Mouse (Mus musculus): Measurements from ENCODE around the gene Arpc4.

The Arpc4 gene

DNA sequence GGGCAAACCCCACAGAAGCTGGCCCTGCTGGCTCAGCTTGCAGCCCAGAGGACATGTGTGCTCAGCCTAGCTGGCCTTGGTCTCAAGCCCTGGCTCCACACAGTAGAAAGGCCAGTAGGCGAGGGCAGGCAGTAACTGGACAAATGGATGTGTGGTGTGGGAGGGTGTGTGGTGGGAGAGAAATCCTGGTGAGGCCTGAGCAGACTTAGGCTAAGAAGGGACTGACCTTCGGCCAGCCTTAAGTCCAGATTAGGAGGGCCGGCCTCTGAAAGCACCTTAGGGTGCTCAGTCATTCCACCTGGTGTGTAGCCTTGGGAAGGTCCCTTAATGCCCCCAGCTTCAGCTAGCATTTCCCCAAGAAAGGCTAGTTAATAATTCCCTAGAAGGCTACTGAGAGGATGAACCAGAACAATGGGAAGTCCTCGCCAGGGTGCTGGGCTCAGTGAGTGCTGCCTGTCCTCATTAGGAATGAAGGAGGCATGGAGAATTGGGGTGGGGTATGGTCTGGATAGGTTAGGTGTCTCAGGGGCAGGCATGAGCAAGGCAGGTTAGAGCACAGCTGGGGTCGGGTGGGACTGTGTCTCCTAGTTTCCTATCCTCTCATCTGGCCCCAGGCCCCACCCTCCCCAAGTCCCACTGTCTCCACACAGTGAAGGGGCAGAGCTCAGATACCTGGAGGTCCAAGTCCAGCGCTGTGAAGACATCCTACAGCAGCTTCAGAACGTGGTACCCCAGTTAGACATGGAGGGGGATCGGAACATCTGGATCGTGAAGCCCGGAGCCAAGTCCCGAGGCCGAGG lies 26.9 kb downstream of the Arpc4 start:
- DNase-seq (ENCODE audit: low spot score in 2 of 2): no peak

DNA sequence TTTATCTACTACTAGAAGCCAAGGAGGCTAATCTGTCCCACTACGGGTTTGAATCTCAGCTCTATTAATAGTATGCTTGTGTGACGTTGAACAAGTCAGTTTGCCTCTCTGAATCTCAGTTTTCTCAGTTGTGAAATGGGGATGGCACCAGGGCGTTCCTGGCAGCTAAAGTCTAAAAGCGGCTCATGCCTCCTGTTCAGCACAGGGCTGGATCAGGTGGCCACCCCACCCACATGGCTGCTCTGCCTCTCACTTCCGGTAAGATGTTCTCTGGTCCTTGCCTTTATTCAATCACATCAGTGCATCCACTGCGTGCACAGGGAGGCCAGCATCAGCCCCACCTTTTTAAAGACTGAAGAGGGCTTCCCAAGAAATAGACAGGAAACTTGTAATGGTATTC lies 27.6 kb downstream of the Arpc4 start:
- no peak for DNase-seq (ENCODE audit: low spot score in 2 of 2)

DNA sequence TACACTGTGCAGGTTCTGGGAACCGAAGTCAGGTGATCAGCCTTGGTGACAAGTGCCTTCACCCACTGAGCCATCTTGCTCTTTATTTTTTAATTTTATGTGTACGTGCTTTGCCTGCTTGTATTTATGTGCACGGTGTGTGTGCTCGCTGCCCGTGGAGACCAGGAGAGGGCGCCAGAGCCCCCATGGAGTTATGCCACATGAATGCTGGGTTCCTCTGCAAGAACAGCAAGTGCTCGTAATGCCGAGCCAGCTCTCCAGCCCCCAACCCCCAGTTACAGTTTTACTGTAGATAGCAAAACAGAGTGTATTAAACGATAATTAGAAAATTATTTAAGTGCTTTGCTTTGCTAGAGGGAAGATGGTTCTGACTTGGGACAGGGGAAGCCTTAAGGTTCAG lies 28.8 kb downstream of the Arpc4 start:
- DNase-seq (ENCODE audit: low spot score in 2 of 2): no peak

DNA sequence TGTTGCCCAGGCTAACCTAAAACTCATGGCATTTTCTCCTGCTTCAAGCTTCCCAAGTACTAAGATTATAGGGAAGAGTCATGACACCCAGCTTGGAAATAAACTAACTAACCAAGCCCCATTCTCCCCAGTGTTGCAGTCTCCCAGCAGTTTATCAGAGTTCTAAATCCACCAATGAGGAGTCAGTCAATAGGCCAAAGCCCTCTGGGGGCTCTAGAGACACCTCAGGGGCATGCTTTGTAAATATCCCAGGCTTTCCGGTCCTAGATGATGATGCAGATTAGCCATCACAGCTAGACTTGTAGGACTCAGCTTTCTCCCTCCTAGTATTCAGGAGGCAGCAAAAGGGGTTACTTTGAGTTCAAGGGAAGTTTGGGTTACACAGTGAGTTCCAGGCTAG lies 32.1 kb downstream of the Arpc4 start:
- DNase-seq (ENCODE audit: low spot score in 2 of 2): no peak

DNA sequence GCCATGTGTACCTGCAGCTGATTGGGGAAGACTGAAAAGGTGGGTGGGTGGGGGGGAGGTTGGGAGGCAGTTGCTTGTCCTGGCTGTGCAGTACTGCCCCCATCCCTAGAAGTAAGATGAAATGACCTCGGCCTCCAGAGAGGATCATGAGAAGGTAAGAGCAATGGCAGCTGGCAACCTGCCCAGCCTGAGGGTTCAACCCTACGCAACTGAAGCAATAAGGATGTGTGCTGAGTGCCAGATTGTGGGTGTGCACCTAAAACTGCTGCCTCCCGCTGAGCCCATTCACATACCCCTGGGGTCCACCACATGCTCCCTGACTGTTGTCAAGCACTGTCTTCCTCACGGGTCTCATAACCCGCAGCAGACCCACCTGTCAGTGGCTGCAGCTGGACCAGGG lies 38.5 kb downstream of the Arpc4 start:
- DNase-seq (ENCODE audit: low spot score in 2 of 2): no peak

DNA sequence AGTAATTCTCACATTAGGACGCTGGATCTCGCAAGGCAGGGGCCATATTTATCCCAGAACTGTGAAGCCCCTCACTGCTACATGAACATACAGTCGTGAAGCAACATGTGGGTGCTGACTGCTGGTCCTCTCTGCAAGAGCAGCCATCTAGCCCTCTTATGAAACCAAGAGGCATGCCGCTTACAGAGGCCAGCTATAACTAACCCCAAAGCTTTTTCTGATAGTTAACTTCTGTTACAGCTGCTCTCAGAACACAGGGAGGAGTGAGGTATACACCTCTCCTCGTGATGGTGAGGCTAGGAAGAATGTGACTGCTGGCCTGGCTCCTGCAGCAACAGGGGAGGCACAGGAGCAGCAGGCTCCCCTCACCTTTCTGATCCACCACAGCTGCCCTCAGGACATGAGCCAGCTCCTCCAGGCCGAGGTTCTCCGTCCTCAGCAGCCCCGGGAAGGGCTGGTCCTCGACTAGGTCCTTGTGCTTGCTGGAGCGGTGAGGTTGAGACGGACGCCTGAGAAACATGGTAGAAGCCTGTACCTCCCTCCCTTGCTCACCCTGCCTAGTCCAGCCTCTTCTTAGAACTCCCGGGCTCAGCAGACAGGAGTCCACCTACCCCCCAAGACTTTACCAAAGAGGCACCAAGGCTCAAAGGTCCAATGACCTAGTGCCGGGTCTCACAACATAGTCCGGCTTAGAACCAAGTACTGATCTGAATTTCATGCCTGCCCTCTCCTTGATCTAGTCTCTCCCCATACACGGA lies 40.7 kb downstream of the Arpc4 start:
- DNase-seq (ENCODE audit: low spot score in 2 of 2): no peak

DNA sequence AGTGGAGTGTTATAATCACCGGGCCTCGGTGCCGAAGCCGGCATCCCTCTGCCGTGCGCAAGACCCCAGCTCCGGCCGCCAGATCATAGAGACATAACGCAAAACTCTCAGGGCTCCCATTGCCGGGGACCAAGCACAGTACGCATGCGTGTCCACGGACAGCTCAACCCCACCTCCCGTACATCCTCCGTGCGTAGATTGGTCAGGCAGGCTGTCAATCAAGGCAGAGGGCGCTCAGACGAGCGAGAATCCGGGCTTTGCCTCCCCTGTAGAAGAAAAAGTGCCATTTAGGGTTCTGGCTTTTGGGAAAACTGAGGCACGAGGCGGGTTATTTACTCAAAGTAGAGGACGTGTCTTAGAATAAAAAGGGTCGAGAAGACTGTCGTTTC lies 41.3 kb downstream of the Arpc4 start, which contains the start of gene Rpusd3:
Gene Rpusd3, minus strand, starts transcription at position 142 of the 389 bp plus-strand sequence.
- DNase-seq (ENCODE audit: low spot score in 2 of 2): peak; percentile 97

DNA sequence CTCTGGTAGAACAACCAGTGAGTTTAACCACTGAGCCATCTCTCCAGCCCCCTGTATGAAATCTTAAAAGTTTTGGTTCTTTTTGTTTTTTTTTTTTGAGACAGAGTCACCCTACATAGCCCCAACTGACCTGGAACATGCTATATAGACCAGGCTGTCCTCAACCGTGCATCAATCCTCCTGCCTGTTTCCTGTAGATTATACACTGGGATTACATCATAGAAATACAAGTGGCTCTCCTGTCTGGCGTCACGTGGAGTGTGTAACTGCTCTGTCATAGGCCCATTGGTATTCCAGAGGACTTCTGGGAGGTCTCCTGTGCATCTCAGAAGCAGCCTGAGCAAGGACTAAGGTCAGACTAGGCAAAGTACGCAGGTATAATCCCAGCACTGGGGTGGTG lies 45.1 kb downstream of the Arpc4 start:
- no peak for DNase-seq (ENCODE audit: low spot score in 2 of 2)

DNA sequence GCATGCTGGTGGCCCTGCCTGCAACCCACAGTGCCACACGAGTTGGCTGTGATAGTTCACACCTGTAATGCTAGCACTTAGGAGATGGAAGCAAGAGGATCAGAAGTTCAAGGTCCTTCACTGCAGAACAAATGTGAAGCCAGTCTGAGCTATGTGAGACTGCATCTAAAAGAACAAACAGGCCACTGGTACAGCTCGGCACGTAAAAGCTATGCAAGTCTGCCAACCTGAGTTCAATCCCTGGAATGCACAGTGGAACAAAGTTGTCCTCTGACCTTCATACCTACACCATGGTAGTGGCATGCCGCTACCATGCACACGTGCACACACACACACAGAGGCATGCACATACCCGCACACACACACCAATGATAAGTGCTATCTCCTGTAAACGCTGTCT lies 46.3 kb downstream of the Arpc4 start:
- DNase-seq (ENCODE audit: low spot score in 2 of 2): no peak

DNA sequence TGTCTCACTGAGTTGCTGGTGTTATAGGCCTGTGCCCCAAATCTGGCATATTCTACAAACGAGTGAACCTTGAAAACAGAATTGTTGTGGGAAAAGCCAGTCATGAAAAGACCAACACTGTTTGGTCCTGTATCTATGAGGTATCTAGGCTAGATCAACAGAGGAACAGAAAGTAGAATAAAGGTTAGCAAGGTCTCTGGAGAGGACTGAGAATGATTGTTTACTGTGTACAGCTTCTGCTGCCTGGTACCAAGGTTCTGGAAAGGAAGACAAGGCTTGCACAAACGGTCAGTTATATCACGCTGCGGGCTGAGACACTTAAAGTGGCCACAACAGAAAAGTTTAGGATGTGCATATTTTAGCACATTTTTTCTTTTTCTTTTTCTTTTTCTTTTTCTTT lies 48.8 kb downstream of the Arpc4 start:
- DNase-seq (ENCODE audit: low spot score in 2 of 2): no peak

DNA sequence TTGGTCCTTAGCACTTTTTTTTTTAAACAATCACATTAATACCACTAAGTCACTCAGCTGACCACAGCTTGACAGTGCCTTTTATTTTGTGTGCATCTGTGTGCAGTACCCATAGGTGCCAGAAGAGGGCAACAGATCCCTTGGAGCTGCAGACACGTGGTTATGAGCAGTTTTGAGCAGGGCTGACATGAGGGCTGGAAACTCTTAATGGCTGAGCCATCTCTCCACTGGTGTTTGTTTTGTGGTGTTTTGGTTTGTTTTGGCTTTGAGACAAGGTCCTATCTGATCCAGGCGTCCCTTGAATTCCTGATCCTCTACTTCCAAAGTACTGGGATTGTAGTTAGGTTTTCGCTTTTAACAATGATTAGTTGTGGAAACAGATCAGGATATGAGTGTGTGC lies 49.5 kb downstream of the Arpc4 start:
- DNase-seq (ENCODE audit: low spot score in 2 of 2): no peak

DNA sequence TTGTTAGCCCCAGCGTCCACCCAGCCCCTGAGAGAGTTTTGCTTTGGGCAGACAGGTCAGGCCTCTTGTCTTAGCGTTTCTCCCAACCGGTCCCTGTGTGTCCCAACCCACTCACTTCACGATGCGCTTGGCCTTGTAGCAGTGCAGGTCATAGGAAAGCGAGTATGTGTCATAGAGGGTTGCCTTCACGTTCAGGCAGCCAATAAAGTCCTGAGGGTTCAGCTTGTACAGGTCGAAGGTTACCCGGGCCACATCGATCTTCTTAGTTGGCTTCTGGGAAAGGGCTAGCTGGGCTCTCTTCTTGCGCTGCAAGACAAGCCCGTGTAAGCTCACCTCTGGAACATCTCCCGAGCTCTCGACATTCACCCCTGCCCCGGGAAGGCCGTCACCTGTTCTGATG lies 50.1 kb downstream of the Arpc4 start:
- DNase-seq (ENCODE audit: low spot score in 2 of 2): no peak

DNA sequence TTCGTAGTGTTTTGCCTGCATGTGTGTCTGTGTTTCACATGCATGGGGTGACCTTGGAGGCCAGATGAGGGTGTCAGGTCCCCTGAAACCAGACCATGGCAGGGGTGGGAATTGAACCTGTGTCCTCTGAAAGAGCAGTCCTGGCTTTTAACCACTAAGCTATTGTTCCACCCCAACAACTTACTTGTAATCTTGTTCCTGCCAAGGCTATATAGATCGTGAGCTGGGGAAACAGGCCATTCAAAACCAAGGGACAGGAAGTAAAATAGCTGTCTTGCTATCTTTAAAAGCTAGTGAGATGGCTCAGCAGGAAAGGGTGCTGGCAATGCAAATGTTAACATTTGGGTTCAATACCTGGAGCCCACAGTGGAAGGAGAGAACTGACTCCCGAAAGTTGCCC lies 52.0 kb downstream of the Arpc4 start:
- no peak for DNase-seq (ENCODE audit: low spot score in 2 of 2)

DNA sequence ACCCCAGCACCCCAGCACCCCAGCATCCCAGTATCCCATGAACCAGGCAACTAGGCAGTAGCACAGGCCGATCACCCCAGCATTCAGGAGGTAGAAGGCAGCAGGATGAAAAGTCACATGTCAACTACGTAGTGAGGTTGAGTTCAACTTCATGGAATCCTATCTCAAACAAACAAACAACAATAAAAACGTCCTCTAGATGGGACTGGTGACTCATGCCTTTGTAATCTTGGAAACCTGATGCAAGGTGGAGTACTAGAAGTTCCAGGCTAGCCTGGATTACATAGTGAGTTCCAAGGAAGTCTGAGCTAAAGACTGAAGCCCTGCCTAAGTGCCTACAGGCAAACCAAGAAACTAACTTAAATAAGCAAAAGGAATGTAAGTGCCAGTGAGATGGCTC lies 52.9 kb downstream of the Arpc4 start:
- DNase-seq (ENCODE audit: low spot score in 2 of 2): no peak

DNA sequence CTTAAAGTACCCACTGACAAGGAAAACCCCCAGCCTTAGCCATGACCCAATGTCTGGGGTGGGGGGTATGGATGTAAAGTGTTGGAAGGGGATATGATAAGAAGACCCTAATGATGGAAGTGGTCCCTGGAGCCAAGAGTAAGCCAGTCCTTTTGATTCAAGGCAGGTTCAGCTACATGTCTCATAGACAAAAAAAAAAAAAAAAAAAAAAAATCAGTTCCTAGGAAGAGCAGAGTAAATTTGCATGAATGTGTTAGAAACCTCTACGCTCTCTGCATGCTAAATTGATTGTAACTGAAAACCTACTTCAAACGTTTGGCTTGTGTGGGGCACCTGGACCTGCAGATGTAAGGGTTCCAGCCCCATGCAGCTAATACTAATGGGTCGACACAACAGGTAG lies 53.9 kb downstream of the Arpc4 start:
- DNase-seq (ENCODE audit: low spot score in 2 of 2): no peak

DNA sequence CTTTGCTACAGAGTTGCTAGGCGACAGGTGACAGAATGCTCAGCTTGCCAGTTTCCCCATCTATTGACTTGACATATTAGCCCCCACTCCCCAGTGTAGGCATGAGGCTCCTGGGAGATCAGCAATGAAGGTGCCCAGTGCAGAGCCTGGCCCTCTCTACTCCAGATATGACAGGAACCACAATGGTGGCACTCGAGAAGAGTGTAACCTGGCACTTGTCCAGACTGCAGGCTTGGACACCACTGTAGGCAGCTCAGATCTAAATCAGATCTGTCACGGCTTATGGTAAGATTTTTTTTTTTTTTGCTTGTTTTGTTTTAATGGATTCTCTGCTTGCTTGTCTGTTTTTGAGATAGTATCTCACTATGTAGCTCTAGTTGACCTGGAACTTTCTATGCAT lies 55.7 kb downstream of the Arpc4 start:
- DNase-seq (ENCODE audit: low spot score in 2 of 2): no peak

DNA sequence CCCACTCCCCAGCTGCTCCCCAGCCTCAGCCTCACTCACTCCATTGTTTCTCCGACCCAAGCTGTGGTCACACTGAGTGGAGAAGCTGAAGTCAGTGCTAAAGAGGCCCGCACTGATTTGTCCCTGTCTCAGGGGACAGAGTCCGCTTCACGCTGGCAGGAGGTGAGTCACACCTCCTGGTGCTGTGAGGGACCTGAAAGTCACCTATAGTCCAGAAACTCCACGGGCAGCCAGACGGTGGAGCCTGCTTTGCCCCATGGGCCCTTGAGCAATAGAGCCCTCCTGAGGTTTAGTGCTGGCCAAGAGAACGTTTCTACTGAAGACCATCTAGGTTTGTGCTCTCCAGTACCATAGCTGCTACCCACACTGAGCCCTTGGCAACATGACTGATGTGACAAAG lies 56.8 kb downstream of the Arpc4 start:
- DNase-seq (ENCODE audit: low spot score in 2 of 2): no peak

DNA sequence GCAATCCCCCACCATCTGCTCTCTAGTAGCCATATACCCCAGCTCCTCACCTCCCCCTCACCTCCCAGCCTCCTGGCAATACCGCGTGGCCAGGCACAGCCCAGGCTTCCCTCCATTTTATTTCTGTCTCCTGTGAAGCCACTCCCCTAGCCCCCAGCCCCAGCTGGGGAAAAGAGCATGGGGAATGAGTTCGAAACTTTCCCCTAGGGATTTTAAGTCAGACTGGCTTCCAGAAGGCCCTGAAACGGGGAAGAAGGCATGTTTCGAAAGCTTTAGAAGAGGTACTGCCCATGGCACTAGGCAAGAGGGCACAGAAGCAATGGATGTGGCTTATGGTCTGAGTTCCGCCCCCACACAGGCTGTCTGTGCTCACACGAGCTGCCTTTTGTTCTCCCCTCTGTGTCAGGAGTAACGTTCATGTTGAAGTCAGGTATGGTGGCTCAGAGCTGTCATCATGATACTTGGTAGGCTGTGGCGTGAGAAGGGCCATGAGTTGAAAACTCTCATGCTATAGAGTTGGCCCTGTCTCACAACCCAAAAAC lies 57.8 kb downstream of the Arpc4 start, which contains the start of gene Cidec:
Gene Cidec, minus strand, starts transcription at position 97 of the 542 bp plus-strand sequence.
- DNase-seq (ENCODE audit: low spot score in 2 of 2): no peak

DNA sequence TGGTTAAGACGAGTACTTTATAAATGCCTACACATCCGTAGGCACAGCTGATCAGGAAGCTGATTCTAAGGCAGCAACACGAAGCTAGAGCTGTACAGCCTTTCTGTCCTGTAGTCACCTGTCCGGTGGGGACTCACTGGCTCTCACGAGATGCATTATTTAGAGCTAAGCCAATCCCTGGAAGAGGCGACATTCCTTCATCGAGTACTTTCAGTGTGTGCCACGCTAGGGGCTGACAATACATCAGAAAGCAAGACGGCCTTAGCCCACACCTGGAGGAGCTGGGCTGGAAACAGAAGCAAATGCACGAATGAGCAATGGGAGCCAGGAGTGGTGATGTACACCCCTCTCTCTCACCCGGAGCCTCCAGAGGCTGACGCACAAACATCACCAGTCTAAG lies 59.2 kb downstream of the Arpc4 start:
- DNase-seq (ENCODE audit: low spot score in 2 of 2): no peak

DNA sequence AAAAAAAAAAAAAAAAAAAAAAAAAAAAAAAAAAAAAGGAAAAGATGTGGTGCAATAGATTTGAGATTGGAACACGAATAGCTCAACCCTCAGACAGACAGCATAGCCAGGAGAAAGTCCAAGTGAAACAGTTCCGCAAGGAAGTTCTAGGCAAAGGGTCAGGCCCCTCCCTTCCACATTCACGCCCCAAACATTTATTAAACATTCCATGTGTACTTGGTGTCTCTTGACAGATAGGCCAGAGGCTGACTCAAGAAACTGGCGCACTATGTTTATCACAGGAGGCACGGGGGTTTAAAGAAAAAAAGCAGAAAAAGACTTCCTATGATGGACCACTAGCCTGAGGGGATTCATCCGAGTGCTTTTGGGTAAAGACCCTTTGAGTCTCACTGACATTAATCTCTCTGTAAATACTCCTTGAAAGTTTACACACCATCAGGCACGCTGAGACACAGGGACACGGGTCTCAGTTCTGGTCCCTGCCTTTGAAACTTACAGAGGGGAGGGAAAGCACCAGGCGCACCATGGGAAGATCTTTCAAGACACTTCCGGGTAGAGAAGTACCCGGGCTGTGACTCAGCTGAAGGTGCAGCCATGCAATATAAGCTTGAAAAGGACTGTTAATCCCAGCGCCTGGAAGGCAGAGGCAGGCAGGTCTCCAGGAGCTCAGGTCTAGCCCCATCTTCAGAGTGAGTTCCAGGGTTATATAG lies 61.0 kb downstream of the Arpc4 start:
- no peak for DNase-seq (ENCODE audit: low spot score in 2 of 2)

All from spleen, postnatal 36 days (tissue).